Mouse (Mus musculus): Measurements from ENCODE around the gene Dock6.

- TF ChIP-seq CTCF (conservative IDR thresholded peaks at IDR 0.05; ENCODE audit: low read length) (peak; percentile 79), POU5F1 (IDR thresholded peaks at IDR 0.05; ENCODE audit: borderline replicate concordance, low read length) (no peak)
Observed at GRCm38 (mm10) chr9:21786906-21787305, 65.5 kb downstream of the Dock6 start.

Measured in E14TG2a.4 (cell line).